Mouse (Mus musculus) hindbrain, embryonic 10.5 days (tissue): ENCODE results near the gene Ccnd1. TPM values are rescaled to one million over a fixed set of nuclear protein-coding genes. Genes with fewer than 3 reads are reported as not detected.
A peak's percentile ranks its signal among the peaks of the same experiment; 100 is the strongest.

ENCODE experiments used
- DNase-seq: peaks from one replicate; pipeline ENCODE4 v3.0.0-alpha.2; 2017; ENCODE audit warnings: low spot score
- H3K27ac ChIP-seq: fragments of 300-500 bp; sonication (generic); 2 replicates; pipeline ENCODE4 v1.5.1; 2016; ENCODE audit warnings: mild to moderate bottlenecking, moderate library complexity
- H3K27me3 ChIP-seq: fragments of 300-500 bp; sonication (generic); 2 replicates; pipeline ENCODE4 v1.6.1; 2016; ENCODE audit warnings: mild to moderate bottlenecking; ENCODE audit not compliant: poor library complexity, insufficient read depth, severe bottlenecking
- H3K36me3 ChIP-seq: fragments of 300-500 bp; sonication (generic); 2 replicates; pipeline ENCODE4 v1.6.1; 2016; ENCODE audit warnings: mild to moderate bottlenecking, moderate library complexity
- H3K4me1 ChIP-seq: fragments of 300-500 bp; sonication (generic); replicated peaks from 2 replicates; pipeline ENCODE4 v1.6.1; 2016; ENCODE audit warnings: mild to moderate bottlenecking
- H3K4me3 ChIP-seq: fragments of 300-500 bp; sonication (generic); 2 replicates; pipeline ENCODE4 v1.5.1; 2016; ENCODE audit warnings: mild to moderate bottlenecking, moderate library complexity
- H3K9me3 ChIP-seq: fragments of 300-500 bp; sonication (generic); 2 replicates; pipeline ENCODE4 v1.6.1; 2016; ENCODE audit warnings: mild to moderate bottlenecking, moderate library complexity
- whole genome bisulfite sequencing: fragments of 180-500 bp; shearing (Covaris S2); methylation state at CpG from one replicate; pipeline ENCODE4 v1.1.7; 2016; 5-methylcytosine and 5-hydroxymethylcytosine counted together
- polyA plus RNA-seq: library from polyadenylated mRNA; unstranded; fragments of >200 nt; fragmentation: Nextera tagmentation; extraction: Ambion mirVana; gene quantifications from 2 replicates; pipeline ENCODE4 v1.2.1, GENCODE M21; 2016

Ccnd1 gene
- 166 and 220 TPM in 2 replicates for polyA plus RNA-seq

DNA sequence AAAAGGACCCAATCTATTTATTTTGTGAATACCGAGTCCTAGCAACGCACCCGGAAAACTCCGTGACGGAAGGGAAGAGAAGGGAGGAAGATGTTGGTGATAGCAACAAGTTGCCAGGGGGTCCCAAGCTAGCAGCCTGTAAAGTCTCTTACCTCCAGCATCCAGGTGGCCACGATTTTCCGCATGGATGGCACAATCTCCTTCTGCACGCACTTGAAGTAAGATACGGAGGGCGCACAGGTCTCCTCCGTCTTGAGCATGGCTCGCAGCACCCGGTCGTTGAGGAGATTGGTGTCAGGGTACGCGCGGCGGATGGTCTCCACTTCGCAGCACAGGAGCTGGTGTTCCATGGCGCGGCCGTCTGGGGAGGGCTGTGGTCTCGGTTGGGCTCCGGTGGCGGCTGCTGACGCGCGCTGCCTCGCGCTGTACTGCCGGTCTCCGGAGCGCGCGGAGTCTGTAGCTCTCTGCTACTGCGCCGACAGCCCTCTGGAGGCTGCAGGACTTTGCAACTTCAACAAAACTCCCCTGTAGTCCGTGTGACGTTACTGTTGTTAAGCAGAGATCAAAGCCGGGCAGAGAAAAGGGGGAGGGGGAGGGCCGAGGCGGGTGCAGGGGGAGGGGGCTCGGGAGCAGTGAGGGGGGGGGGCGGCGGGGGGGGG, at the start of gene Ccnd1:
TSS of gene Ccnd1 (minus strand) at position 582 of the 659 bp plus-strand sequence.
- DNase-seq: peak; percentile 91
- Histone ChIP-seq H3K27ac (peak within 1 kb of the TSS; percentile 97), H3K27me3 (peaks cover 21% of the 10 kb centered on the region), H3K4me1 (peaks cover 87% of the 10 kb centered on the region), H3K9me3 (no peaks in the 10 kb centered on the region), H3K36me3 (peaks cover 36% of the 10 kb centered on the region), H3K4me3 (peak within 1 kb of the TSS; percentile 86)
- WGBS: under 1% methylated on average over 44 of the region's 45 CpGs

DNA sequence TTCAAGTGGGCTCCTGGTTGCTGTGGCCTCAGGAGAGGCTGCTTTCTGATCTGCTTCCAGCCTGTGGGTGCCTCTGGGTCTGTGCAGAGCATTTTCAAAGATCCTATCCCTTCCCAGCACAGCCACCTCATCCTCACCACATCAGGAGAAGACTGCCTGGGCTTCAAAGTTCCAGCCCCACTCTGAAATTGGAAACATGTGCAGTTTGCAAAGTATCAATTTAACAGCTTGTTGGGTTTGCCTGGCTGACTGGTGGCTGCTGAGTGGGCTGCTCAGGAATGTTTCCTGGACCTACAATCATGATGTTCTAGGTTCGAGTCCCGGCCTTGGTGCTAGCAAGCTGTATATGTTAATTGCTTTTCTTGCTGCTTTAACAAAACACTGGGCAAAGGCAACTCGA, 49.1 kb upstream of the Ccnd1 start:
- 69% methylated on average over 3 of the region's 3 CpGs for WGBS
- Histone ChIP-seq H3K36me3 (no peaks in the 10 kb centered on the region), H3K9me3 (no peaks in the 10 kb centered on the region), H3K27me3 (0 out of 2 replicates have a peak, but pooled peaks cover 2% of the 10 kb centered on the region), H3K27ac (0 out of 2 replicates have a peak overlapping the region, but pooled peaks have one; percentile 5), H3K4me1 (peaks cover 13% of the 10 kb centered on the region; the same call in 1 of the 2 replicates), H3K4me3 (no peak overlapping the region)
- no peak for DNase-seq

DNA sequence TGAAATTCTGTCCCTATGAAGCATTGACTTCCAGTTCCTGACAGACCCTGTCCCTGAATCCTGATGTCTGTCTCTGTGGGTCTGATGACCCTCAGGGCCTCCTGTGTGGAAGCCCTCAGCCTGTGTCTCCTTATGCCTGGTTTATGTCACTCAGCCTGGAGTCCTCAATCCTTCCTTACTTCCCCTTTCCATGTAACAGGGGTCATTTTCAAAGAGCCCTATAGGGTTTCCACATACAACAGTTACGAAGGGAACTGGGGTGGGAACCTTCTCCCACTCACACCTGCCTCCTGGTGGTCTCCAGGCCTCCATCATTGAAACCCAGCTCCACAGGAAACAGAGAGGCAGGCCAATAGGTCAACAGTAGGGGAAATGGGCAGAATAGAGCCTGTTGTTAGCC, 45.4 kb upstream of the Ccnd1 start:
- 55% methylated on average over 1 of the region's 1 CpGs for WGBS
- H3K9me3 ChIP-seq: no peaks in the 10 kb centered on the region
- no peaks in the 10 kb centered on the region for H3K27me3 ChIP-seq
- no peak overlapping the region for H3K4me3 ChIP-seq
- no peak overlapping the region for H3K27ac ChIP-seq
- H3K36me3 ChIP-seq: no peaks in the 10 kb centered on the region
- no peak for DNase-seq
- H3K4me1 ChIP-seq: peaks cover 23% of the 10 kb centered on the region

DNA sequence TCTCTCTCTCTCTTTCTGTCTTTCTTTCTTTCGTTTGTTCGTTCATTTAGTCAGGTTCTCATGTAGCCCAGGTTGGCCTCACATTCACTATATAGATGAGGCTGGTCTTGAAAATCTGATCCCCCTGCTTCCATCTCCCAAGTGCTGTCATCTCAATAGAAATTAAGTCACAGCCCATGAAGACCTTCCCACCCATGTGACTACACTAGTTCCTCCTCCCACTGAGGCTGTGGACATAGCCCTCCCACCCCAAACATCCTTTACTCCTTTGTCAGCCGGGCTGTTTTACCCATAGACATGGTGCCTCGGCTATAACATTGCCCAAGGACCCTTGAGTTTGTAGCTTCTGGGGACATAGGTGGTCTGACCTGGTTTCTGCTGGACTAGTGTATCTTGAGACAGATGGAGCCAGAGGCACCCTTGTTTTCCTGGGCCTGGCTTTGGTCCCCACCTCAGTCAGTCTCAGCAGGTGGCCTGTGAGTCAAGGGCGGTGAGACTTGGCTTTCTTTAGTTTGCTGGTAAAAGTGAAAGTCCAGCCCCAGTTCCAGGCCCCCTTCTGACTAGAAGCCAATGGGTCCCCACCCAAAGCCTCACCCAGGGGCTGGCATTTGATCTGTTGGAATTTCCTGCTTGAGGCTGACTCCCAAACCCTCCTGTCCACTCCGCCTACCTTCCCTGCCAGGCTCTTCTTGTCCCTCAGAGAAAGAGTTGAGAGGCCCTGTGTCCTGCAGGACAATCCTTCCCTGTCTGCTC, 42.8 kb upstream of the Ccnd1 start:
- no peak for DNase-seq
- WGBS: 89% methylated on average over 6 of the region's 6 CpGs
- no peak overlapping the region for H3K27ac ChIP-seq

DNA sequence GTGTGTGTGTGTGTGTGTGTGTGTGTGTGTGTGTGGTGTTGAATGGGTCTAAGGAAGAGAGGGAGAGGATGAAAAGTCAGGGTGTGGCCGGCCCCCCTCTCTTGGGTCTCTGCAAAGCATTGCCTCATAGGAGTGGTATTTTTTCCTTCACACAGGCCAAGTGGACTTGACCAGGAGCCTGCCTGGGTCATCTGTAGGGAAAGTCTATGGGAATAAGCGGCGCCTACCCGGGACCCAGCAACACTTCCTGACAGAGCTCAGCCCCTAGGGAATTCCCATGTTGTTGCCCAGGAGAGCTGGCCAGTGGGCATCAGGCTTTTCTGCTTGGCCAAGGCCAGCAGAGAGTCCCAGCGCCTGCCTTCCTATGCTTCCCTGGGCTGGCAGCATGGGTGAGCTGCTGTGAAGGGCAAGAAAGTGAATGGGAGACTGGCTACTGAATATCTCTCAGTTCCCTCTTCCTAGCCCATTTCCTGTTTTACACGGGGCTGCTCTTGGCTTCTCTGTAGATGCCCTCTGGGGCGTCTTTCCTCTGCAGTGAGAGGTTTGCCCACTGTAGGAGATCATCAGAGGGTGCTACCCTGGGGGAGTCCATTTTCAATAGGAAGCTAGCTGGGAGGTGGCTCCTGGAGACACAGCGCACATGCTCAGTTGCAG, 41.8 kb upstream of the Ccnd1 start:
- peaks cover 15% of the 10 kb centered on the region for H3K4me1 ChIP-seq
- no peaks in the 10 kb centered on the region for H3K36me3 ChIP-seq
- H3K27ac ChIP-seq: 0 out of 2 replicates have a peak overlapping the region, but pooled peaks have one; percentile 2
- H3K27me3 ChIP-seq: no peaks in the 10 kb centered on the region
- no peak overlapping the region for H3K4me3 ChIP-seq
- DNase-seq: no peak
- 76% methylated on average over 8 of the region's 8 CpGs for WGBS
- H3K9me3 ChIP-seq: 0 out of 2 replicates have a peak, but pooled peaks cover 5% of the 10 kb centered on the region

More for the DNA sequence above, 42.8 kb upstream of the Ccnd1 start:
- Histone ChIP-seq H3K36me3 (no peaks in the 10 kb centered on the region), H3K4me3 (no peak overlapping the region), H3K27me3 (no peaks in the 10 kb centered on the region), H3K4me1 (peaks cover 15% of the 10 kb centered on the region), H3K9me3 (0 out of 2 replicates have a peak, but pooled peaks cover 5% of the 10 kb centered on the region)

DNA sequence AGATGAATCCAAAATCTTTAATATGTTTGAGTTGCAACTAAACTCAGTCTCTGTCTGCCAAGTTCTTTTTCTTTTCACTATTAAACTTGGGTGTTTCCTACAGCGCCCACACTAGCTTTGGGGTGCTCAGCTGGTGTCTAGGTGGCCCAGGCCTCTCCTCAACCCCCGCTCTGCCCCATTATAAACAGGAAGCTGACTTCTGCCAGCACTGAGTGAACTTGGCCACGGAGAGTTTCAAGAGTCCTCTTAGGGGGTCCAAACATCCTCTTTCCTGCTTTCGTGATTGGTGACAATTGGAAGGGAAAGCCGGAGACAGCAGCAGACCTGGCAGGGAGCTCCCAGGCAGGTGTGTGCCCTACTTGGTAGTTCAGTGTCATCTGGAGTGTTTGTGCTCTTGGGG, 40.1 kb upstream of the Ccnd1 start:
- no peaks in the 10 kb centered on the region for H3K36me3 ChIP-seq
- H3K4me1 ChIP-seq: peaks cover 10% of the 10 kb centered on the region; the same call in 1 of the 2 replicates
- no peak overlapping the region for H3K4me3 ChIP-seq
- H3K27ac ChIP-seq: no peak overlapping the region
- H3K9me3 ChIP-seq: 0 out of 2 replicates have a peak, but pooled peaks cover 5% of the 10 kb centered on the region
- WGBS: 82% methylated on average over 5 of the region's 5 CpGs
- no peak for DNase-seq
- no peaks in the 10 kb centered on the region for H3K27me3 ChIP-seq

DNA sequence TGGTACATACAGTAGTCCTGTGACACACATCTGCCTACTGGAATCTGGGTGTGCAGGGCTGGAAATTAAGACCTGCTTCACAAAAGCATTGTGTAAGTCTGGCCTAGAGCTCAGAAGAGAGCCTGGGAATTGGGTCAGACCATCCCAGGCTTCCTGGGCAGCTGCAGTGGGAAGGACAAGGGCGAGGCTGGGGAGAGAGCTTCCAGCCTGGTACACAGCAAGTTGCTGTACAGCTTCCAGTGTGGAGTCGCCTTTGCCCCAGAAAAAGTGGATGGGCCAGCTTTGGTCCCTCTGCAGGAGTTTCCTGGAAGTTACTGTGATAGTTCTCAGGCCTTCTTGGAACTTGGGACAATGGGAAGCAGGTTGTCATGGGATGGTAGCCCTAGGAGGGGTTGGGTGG, 37.4 kb upstream of the Ccnd1 start:
- H3K4me3 ChIP-seq: no peak overlapping the region
- no peak overlapping the region for H3K27ac ChIP-seq
- H3K27me3 ChIP-seq: no peaks in the 10 kb centered on the region
- H3K36me3 ChIP-seq: no peaks in the 10 kb centered on the region
- no peak for DNase-seq
- 0 out of 2 replicates have a peak, but pooled peaks cover 5% of the 10 kb centered on the region for H3K9me3 ChIP-seq
- H3K4me1 ChIP-seq: peaks cover 10% of the 10 kb centered on the region; the same call in 1 of the 2 replicates
- WGBS: 86% methylated on average over 2 of the region's 2 CpGs

DNA sequence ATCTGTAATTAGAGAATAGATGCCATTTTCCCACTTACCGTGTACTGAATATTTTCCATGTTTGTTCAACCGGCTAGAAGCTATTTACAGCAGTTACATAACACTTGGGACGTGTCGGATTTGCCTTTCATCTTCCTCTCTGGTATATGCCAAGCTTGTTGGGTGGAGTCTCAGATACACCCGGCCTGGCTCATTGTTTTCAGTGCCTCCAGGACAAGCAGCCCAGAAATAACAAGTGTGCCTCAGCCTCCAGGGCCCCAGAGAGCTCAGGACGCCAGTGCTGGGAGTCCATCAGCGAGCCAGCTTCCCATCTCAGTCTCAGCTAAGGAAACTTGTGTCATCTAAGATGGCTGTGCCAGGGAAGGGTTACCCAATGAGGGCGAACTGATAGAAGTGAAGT, 33.7 kb upstream of the Ccnd1 start:
- no peak for DNase-seq
- WGBS: 78% methylated on average over 8 of the region's 8 CpGs
- Histone ChIP-seq H3K27me3 (no peaks in the 10 kb centered on the region), H3K4me1 (0 out of 2 replicates have a peak, but pooled peaks cover 6% of the 10 kb centered on the region), H3K27ac (no peak overlapping the region), H3K4me3 (no peak overlapping the region), H3K36me3 (no peaks in the 10 kb centered on the region), H3K9me3 (no peaks in the 10 kb centered on the region)

DNA sequence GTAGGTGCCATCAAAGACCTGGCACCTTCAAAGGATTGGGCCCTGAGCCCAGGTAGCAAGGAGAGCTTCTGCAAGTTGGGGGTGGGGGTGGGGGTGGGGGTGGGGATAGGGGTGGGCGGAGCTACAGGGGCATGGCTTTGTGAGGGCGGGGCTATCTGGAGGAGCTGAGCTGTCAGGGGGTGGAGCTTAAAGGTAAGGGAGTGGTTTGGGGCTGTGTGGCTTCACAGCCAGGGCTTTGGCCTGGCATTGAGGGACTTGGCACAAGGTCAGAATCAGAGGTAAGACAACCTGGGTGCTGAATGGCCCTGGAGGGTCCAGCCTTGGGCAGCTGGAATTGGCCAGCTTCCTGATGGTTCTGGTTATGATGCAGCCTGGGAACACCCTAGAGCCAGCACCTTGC, 32.0 kb upstream of the Ccnd1 start:
- Histone ChIP-seq H3K27ac (no peak overlapping the region), H3K4me1 (0 out of 2 replicates have a peak, but pooled peaks cover 6% of the 10 kb centered on the region), H3K9me3 (no peaks in the 10 kb centered on the region), H3K36me3 (no peaks in the 10 kb centered on the region), H3K4me3 (no peak overlapping the region), H3K27me3 (no peaks in the 10 kb centered on the region)
- 42% methylated on average over 2 of the region's 2 CpGs for WGBS
- no peak for DNase-seq

DNA sequence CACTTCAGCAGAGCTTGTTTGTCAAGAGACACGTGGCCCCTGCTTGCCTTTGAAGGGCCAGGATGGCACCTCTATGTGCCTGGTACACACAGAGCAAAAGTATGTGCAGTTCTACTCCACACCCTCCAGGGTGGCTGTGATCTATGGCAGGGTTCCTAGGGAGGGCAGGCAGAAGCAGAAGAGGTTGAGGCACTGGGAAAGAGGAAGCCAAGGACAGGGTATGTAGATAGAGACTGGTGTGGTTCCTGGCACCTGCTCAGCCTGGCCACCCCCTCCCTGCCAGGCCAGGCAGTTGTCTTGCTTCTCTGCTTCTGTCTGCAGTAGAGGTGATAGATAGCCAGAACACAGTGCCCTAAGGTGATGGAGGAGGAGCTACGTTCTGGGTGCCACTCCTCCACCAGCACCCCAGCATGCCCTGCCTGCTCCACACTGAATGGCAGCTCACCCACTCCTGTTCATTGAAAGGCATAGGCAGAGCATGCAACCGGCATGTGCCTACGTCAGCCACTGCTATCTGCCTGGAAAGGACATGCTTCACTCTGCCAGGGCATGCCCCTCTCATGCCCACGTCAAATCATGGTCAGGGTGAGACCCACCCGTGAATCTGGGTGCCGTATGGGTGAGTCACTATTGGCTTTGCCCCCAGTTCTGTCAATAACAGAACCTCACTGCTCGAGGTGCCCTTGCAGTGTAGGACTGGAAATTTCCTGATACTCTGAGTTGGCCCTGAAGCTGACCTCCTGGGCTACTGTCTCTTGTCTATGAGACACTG, 31.5 kb upstream of the Ccnd1 start:
- Histone ChIP-seq H3K4me1 (0 out of 2 replicates have a peak, but pooled peaks cover 6% of the 10 kb centered on the region), H3K4me3 (no peak overlapping the region), H3K27ac (no peak overlapping the region), H3K27me3 (no peaks in the 10 kb centered on the region), H3K9me3 (no peaks in the 10 kb centered on the region), H3K36me3 (no peaks in the 10 kb centered on the region)
- no peak for DNase-seq
- WGBS: 77% methylated on average over 8 of the region's 8 CpGs

DNA sequence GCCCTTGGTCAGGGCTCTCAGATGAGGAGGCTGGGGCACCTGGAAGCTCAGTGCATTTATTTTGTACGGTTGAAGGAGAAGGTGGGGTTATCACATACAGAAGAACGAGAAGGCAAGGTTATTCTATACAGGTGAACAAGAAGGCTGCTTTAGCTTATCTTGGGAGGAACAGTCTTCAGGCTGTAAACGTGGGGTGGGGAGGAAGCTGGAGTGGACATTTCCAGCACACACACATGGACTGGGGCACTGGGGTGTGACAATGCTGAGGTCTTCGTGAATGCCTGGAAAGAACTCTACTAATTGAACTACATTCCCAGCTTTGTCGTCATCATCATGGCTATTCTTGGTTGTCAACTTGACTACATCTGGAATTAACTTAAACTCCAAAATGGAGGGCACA, 26.2 kb upstream of the Ccnd1 start:
- 78% methylated on average over 5 of the region's 5 CpGs for WGBS
- H3K4me1 ChIP-seq: 0 out of 2 replicates have a peak, but pooled peaks cover 2% of the 10 kb centered on the region
- no peaks in the 10 kb centered on the region for H3K9me3 ChIP-seq
- DNase-seq: no peak
- H3K27me3 ChIP-seq: no peaks in the 10 kb centered on the region
- H3K4me3 ChIP-seq: no peak overlapping the region
- H3K36me3 ChIP-seq: no peaks in the 10 kb centered on the region
- no peak overlapping the region for H3K27ac ChIP-seq

DNA sequence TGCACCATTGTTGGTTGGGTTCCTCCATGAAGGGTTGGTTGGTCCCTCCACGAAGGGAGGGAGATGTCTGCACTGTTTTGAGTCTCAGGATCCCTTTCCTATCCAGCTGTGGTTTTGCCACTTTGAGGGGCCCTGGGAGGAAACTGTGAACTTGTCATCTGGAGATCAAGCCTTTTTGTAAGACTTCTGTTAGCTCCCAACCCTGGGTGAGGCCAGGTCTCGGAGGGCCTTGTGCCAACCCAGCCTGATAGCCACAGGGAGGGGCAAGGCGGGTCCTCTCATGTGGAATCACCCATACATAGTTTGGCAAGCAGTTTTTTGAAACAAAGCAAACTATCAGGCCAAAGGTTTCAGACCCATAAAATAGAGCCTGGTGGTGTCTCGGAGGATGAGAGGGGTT, 24.6 kb upstream of the Ccnd1 start:
- Histone ChIP-seq H3K4me1 (0 out of 2 replicates have a peak, but pooled peaks cover 4% of the 10 kb centered on the region), H3K27me3 (no peaks in the 10 kb centered on the region), H3K9me3 (no peaks in the 10 kb centered on the region), H3K36me3 (no peaks in the 10 kb centered on the region), H3K27ac (no peak overlapping the region), H3K4me3 (no peak overlapping the region)
- 85% methylated on average over 4 of the region's 4 CpGs for WGBS
- no peak for DNase-seq
